Mouse (Mus musculus): ENCODE measurements at regions not wholly inside any gene's neighbourhood (a gene's known extent, or its start where the extent isn't known, plus 50 kb on each side); places are given as distances from the start of the nearest gene placed in this dataset.

DNA sequence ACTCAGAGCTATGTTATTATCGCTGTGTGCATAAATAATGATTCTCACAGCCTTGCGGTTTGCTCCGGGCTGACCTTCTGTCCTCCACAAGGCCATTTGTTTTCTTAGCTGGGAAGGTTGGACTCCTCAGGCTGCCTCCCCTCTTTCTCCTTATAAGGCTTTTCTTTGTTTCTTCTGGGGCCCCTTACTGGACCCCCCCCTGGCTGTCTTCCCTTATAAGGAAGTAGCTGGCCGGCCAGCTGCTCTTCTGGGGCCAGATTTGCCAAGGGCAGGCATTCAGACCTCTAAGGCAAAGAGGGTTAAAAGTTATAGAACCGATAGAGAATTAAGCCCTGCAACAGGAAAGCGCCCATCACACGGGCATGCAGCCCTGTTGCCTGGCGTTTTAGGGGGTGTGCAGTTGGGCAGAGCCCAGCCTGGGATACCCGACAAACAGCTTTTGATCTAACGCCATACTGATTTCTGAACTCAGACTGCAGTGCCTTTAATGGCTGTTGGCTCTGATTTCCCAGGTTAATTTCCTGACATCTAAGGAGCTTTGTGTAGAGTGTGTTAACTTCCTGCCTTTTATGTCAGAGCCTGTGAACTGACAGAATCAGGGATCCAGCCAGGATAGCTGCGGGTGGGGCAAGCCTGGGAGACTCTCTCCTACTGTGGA lies 66.1 kb upstream of the Serp2 start:
- 6% methylated on average over 11 of the region's 11 CpGs for WGBS
- Histone ChIP-seq H3K9ac (ENCODE audit: low read length) (peak overlapping the region; percentile 9), H3K9me3 (ENCODE audit: control insufficient read depth, low read length) (no peaks in the 10 kb centered on the region), H3K27me3 (ENCODE audit: control insufficient read depth, insufficient read depth, low read length) (no peaks in the 10 kb centered on the region), H3K36me3 (ENCODE audit: control insufficient read depth, insufficient read depth, low read length) (no peaks in the 10 kb centered on the region), H3K4me3 (ENCODE audit: low read depth, low read length) (no peak overlapping the region), H3K4me1 (ENCODE audit: control insufficient read depth, insufficient read depth, low read length) (peaks cover 20% of the 10 kb centered on the region), H3K27ac (ENCODE audit: low read depth, low read length) (peak overlapping the region; percentile 32; the same call in 1 of the 2 replicates), H3K4me2 (peak overlapping the region; percentile 16)
- DNase-seq (ENCODE audit: low spot score, missing footprints) (peak; percentile 93), ATAC-seq (ENCODE audit: low FRiP score) (0 out of 2 replicates have a peak, but pooled peaks have one; percentile 28)

DNA sequence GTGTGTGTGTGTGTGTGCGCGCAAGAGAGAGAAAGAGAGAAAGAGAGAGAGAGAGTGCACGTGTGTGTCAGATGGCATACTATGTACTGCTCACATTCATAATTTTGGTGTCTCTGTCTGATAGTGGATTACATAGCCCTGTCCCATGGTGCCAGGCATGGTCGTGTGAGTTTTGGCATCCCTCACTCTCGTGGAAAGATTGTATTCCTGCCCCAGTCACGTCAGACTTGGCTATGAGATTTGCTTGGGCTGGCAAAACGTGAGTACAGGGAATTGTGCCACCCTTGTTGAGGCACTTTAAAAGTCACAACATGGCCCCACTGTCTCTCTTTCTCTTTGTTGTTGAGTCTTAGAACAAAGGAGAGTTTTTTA lies 62.3 kb upstream of the Serp2 start:
- WGBS, result 79% methylated on average over 7 of the region's 7 CpGs
- no peak for DNase-seq (ENCODE audit: low spot score, missing footprints)
- no peaks in the 10 kb centered on the region for H3K36me3 ChIP-seq (ENCODE audit: control insufficient read depth, insufficient read depth, low read length)
- no peak for ATAC-seq (ENCODE audit: low FRiP score)
- H3K27ac ChIP-seq (ENCODE audit: low read depth, low read length), result no peak overlapping the region
- H3K9me3 ChIP-seq (ENCODE audit: control insufficient read depth, low read length), result no peaks in the 10 kb centered on the region
- H3K27me3 ChIP-seq (ENCODE audit: control insufficient read depth, insufficient read depth, low read length), result no peaks in the 10 kb centered on the region
- no peak overlapping the region for H3K9ac ChIP-seq (ENCODE audit: low read length)
- H3K4me2 ChIP-seq, result no peak overlapping the region
- H3K4me1 ChIP-seq (ENCODE audit: control insufficient read depth, insufficient read depth, low read length), result peaks cover 17% of the 10 kb centered on the region
- H3K4me3 ChIP-seq (ENCODE audit: low read depth, low read length), result no peak overlapping the region

DNA sequence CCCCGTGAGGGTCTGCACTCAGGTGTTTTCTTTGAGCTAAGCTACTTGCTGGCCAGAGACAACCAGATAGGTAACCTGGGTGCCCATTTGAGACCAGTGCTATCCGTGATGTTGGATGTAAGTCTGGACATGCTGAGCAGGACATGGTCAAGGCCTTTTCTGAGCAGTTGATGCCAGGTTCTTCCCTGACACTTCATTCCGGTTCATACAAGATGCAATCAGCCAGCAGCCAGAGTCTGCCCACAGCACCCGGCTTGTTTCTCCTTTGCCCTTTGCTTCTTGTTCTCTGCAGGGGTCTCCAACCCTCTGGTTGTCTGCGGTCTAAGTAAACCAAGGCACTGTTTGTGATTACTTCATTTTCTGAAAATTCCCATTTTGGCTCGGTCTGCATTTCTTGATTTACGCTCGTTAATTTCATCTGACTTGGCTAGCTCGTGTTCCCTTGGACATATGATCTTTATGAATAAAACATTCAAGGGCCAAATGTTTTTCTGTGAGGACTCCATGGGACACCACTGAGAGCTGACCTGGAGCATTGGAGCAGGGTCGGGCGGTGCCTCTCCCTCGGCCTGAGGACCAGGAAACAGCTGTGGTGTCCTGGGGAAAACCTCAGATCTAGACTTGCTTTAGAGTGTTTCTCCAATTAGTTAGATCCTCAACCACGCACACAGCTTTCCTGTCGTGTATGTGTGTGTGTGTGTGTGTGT lies 61.8 kb upstream of the Serp2 start:
- Histone ChIP-seq H3K9me3 (ENCODE audit: control insufficient read depth, low read length) (no peaks in the 10 kb centered on the region), H3K9ac (ENCODE audit: low read length) (no peak overlapping the region), H3K4me3 (ENCODE audit: low read depth, low read length) (no peak overlapping the region), H3K36me3 (ENCODE audit: control insufficient read depth, insufficient read depth, low read length) (no peaks in the 10 kb centered on the region), H3K4me1 (ENCODE audit: control insufficient read depth, insufficient read depth, low read length) (peaks cover 13% of the 10 kb centered on the region), H3K4me2 (no peak overlapping the region), H3K27ac (ENCODE audit: low read depth, low read length) (no peak overlapping the region), H3K27me3 (ENCODE audit: control insufficient read depth, insufficient read depth, low read length) (no peaks in the 10 kb centered on the region)
- DNase-seq (ENCODE audit: low spot score, missing footprints), result no peak
- ATAC-seq (ENCODE audit: low FRiP score), result no peak
- 66% methylated on average over 14 of the region's 14 CpGs for WGBS

DNA sequence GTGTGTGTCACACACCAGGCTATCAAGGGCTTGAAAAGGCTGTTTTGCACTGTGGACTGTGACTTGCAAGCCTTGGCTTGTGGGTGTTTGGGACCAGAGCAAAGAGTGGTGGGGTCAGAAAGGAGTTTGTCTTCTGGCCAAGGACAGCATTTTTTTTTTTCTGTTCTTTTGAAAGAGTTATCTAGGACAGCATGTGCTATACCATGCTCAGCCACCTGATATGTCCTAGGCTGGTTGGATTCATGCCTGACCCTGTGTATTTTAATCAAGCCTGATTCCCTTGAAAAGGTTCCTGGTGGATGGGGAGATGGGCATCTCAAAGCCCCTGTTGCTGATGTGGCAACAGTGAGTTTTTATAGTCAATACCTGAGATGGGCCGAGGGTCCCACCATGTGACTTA lies 61.2 kb upstream of the Serp2 start:
- DNase-seq (ENCODE audit: low spot score, missing footprints), result no peak
- no peak overlapping the region for H3K27ac ChIP-seq (ENCODE audit: low read depth, low read length)
- H3K36me3 ChIP-seq (ENCODE audit: control insufficient read depth, insufficient read depth, low read length), result no peaks in the 10 kb centered on the region
- H3K4me3 ChIP-seq (ENCODE audit: low read depth, low read length), result no peak overlapping the region
- H3K27me3 ChIP-seq (ENCODE audit: control insufficient read depth, insufficient read depth, low read length), result no peaks in the 10 kb centered on the region
- H3K4me2 ChIP-seq, result no peak overlapping the region
- H3K9me3 ChIP-seq (ENCODE audit: control insufficient read depth, low read length), result no peaks in the 10 kb centered on the region
- no peak for ATAC-seq (ENCODE audit: low FRiP score)
- no peak overlapping the region for H3K9ac ChIP-seq (ENCODE audit: low read length)
- 68% methylated on average over 1 of the region's 1 CpGs for WGBS
- H3K4me1 ChIP-seq (ENCODE audit: control insufficient read depth, insufficient read depth, low read length), result peaks cover 7% of the 10 kb centered on the region

DNA sequence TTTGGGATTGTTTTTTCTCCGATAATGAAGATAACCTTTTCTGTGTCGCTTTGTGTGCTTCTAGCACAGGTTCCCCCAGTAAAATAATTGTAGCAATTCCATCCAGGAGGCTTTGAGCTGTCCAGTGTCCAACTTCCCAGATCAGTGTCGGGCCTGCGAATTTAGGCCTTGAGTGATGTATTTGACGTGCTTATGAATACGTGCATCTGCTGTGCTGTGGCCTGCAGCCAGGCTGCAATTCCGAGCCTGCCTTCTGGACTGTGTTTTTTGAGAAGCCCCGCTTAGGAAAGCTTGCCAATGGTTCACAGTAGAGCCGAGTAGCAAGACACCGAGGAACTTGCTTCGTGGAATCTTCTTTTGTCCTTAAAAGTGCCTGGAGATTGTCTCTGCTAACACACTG lies 60.8 kb upstream of the Serp2 start:
- DNase-seq (ENCODE audit: low spot score, missing footprints), result no peak
- Histone ChIP-seq H3K4me1 (ENCODE audit: control insufficient read depth, insufficient read depth, low read length) (peaks cover 3% of the 10 kb centered on the region), H3K27ac (ENCODE audit: low read depth, low read length) (no peak overlapping the region), H3K4me3 (ENCODE audit: low read depth, low read length) (no peak overlapping the region), H3K9me3 (ENCODE audit: control insufficient read depth, low read length) (no peaks in the 10 kb centered on the region), H3K4me2 (no peak overlapping the region), H3K9ac (ENCODE audit: low read length) (no peak overlapping the region), H3K27me3 (ENCODE audit: control insufficient read depth, insufficient read depth, low read length) (no peaks in the 10 kb centered on the region), H3K36me3 (ENCODE audit: control insufficient read depth, insufficient read depth, low read length) (no peaks in the 10 kb centered on the region)
- ATAC-seq (ENCODE audit: low FRiP score), result no peak
- 91% methylated on average over 11 of the region's 11 CpGs for WGBS

DNA sequence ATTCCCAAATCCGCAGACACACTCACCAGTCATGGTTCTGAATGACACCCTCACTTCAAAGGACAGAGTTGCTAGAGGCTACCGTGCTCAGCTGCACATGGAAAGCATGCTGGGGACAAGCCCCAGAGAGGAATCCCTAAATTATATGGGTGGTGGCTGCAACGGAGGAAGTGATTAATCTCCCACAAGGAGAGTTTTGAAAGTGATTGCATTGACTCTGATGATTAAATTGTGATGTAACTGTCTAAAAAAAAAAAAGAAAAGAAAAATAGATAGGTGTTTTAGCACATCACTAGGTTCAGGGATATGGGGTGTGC lies 59.6 kb upstream of the Serp2 start:
- Histone ChIP-seq H3K27ac (ENCODE audit: low read depth, low read length) (no peak overlapping the region), H3K4me1 (ENCODE audit: control insufficient read depth, insufficient read depth, low read length) (no peaks in the 10 kb centered on the region; the same call in none of the 2 replicates), H3K4me2 (no peak overlapping the region), H3K36me3 (ENCODE audit: control insufficient read depth, insufficient read depth, low read length) (no peaks in the 10 kb centered on the region), H3K9ac (ENCODE audit: low read length) (no peak overlapping the region), H3K4me3 (ENCODE audit: low read depth, low read length) (no peak overlapping the region), H3K27me3 (ENCODE audit: control insufficient read depth, insufficient read depth, low read length) (no peaks in the 10 kb centered on the region), H3K9me3 (ENCODE audit: control insufficient read depth, low read length) (no peaks in the 10 kb centered on the region)
- DNase-seq (ENCODE audit: low spot score, missing footprints), result no peak
- WGBS, result 32% methylated on average over 3 of the region's 3 CpGs
- ATAC-seq (ENCODE audit: low FRiP score), result no peak

DNA sequence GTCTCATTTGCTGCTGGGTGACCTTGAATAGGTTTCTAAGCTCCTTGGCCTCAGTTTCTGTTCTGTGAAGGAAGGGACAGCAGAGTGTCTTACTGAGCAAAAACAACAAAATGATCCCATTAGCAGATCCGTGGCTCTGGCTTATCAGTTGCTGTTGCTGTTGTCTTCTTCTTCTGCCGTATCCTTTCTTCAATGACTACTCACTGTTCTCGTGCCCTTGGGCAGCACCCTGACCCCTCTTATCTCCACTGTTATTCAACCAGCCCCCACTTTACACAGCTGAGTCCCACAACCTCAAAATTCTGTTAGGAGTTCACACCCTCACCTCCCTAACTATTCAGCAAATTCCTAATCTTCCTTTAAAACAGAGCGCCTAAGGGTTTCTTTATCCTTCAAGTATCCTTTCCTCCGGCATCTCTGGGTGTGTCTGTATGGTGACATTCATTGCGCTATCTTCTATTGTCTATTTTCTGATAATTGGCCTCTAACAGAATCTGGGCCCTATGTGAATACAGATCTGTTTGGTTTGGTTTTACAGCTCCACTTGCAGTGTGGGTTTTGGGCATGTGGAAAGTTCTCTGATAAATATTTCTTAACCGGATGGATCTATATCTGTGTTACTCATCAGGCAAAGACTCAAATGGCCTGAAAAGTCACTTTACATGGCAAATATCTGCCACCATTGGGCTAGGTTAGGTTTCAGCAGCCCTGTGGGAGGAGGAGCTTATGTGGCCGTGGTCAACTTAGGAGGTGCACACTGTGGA lies 59.1 kb upstream of the Serp2 start:
- ATAC-seq (ENCODE audit: low FRiP score) (no peak), DNase-seq (ENCODE audit: low spot score, missing footprints) (no peak)
- Histone ChIP-seq H3K4me3 (ENCODE audit: low read depth, low read length) (no peak overlapping the region), H3K27ac (ENCODE audit: low read depth, low read length) (no peak overlapping the region), H3K9ac (ENCODE audit: low read length) (no peak overlapping the region), H3K4me1 (ENCODE audit: control insufficient read depth, insufficient read depth, low read length) (no peaks in the 10 kb centered on the region; the same call in none of the 2 replicates), H3K27me3 (ENCODE audit: control insufficient read depth, insufficient read depth, low read length) (no peaks in the 10 kb centered on the region), H3K9me3 (ENCODE audit: control insufficient read depth, low read length) (no peaks in the 10 kb centered on the region), H3K4me2 (no peak overlapping the region), H3K36me3 (ENCODE audit: control insufficient read depth, insufficient read depth, low read length) (no peaks in the 10 kb centered on the region)
- 60% methylated on average over 8 of the region's 8 CpGs for WGBS

DNA sequence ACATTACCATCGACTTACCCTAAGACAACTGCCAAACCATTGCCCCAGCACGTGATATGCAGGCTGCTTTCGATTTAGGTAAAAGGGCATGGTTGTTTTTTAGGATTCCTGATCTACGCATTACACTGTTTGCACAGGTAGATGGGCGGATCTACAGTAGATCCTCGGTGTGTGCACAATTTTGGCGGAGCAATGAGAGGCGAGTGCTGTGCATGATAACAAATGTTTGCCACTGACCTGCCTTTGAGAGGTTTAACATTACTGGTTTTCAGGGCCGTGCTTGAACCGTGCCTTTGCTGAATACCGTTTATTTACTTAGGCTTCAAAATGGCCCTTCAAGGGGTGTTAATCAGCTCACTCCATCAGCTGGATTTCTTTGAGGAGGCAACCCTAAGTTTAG lies 58.5 kb upstream of the Serp2 start:
- no peaks in the 10 kb centered on the region for H3K36me3 ChIP-seq (ENCODE audit: control insufficient read depth, insufficient read depth, low read length)
- 70% methylated on average over 11 of the region's 11 CpGs for WGBS
- H3K27ac ChIP-seq (ENCODE audit: low read depth, low read length), result no peak overlapping the region
- no peak for ATAC-seq (ENCODE audit: low FRiP score)
- no peak overlapping the region for H3K9ac ChIP-seq (ENCODE audit: low read length)
- H3K4me3 ChIP-seq (ENCODE audit: low read depth, low read length), result no peak overlapping the region
- H3K4me1 ChIP-seq (ENCODE audit: control insufficient read depth, insufficient read depth, low read length), result no peaks in the 10 kb centered on the region; the same call in none of the 2 replicates
- no peak for DNase-seq (ENCODE audit: low spot score, missing footprints)
- no peaks in the 10 kb centered on the region for H3K9me3 ChIP-seq (ENCODE audit: control insufficient read depth, low read length)
- H3K27me3 ChIP-seq (ENCODE audit: control insufficient read depth, insufficient read depth, low read length), result no peaks in the 10 kb centered on the region
- no peak overlapping the region for H3K4me2 ChIP-seq

DNA sequence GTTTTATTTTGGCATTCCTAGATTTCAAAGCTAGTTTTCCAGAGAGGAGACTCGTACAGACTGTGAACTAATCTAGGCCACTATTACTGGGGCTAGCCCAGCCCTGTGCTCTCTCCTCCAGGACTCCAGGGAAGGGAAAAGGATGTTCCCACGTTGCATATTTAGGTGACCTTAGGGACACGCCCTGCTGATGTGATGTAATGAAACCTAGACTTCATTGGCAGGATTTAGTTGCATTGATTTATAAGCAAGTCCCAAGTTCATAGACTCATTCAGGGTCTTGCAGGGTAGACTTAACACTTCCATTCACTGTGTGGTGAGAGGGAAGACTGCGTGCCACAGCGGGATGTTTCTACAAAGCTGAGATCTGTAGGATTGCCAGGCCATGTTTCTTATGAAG lies 58.0 kb upstream of the Serp2 start:
- Histone ChIP-seq H3K9ac (ENCODE audit: low read length) (no peak overlapping the region), H3K4me3 (ENCODE audit: low read depth, low read length) (no peak overlapping the region), H3K36me3 (ENCODE audit: control insufficient read depth, insufficient read depth, low read length) (no peaks in the 10 kb centered on the region), H3K27ac (ENCODE audit: low read depth, low read length) (no peak overlapping the region), H3K4me1 (ENCODE audit: control insufficient read depth, insufficient read depth, low read length) (no peaks in the 10 kb centered on the region; the same call in none of the 2 replicates), H3K9me3 (ENCODE audit: control insufficient read depth, low read length) (no peaks in the 10 kb centered on the region), H3K27me3 (ENCODE audit: control insufficient read depth, insufficient read depth, low read length) (no peaks in the 10 kb centered on the region), H3K4me2 (no peak overlapping the region)
- ATAC-seq (ENCODE audit: low FRiP score) (no peak), DNase-seq (ENCODE audit: low spot score, missing footprints) (no peak)
- 86% methylated on average over 5 of the region's 5 CpGs for WGBS

All from midbrain, embryonic 11.5 days (tissue).